Mouse (Mus musculus): ENCODE data around the gene Vash1.

Vash1 gene

GRCm38 (mm10) chr12:86683698-86684097, 5.2 kb downstream of the Vash1 start:
- peak; percentile 41 for DNase-seq

GRCm38 (mm10) chr12:86685275-86685674, 6.8 kb downstream of the Vash1 start:
- DNase-seq, result no peak

- DNase-seq, result peak; percentile 26
These were observed 8.2 kb downstream of the Vash1 start for GRCm38 (mm10) chr12:86686551-86687330.

- DNase-seq, result no peak
These were observed 9.0 kb downstream of the Vash1 start for GRCm38 (mm10) chr12:86687445-86687955.

GRCm38 (mm10) chr12:86687971-86688573, 9.6 kb downstream of the Vash1 start:
- peak; percentile 30 for DNase-seq

GRCm38 (mm10) chr12:86688917-86689316, 10.4 kb downstream of the Vash1 start:
- DNase-seq, result no peak

- no peak for DNase-seq
These were observed 12.4 kb downstream of the Vash1 start for GRCm38 (mm10) chr12:86690700-86691485.

GRCm38 (mm10) chr12:86692471-86693356, 14.2 kb downstream of the Vash1 start:
- DNase-seq, result no peak

GRCm38 (mm10) chr12:86693389-86693788, 14.9 kb downstream of the Vash1 start:
- no peak for DNase-seq

- no peak for DNase-seq
These were observed 15.9 kb downstream of the Vash1 start for GRCm38 (mm10) chr12:86694441-86694840.

- no peak for DNase-seq
These were observed 19.5 kb downstream of the Vash1 start for GRCm38 (mm10) chr12:86697996-86698395.

- DNase-seq, result no peak
These were observed 20.0 kb downstream of the Vash1 start for GRCm38 (mm10) chr12:86698537-86698936.

- no peak for DNase-seq
These were observed 21.7 kb downstream of the Vash1 start for GRCm38 (mm10) chr12:86699965-86700926.

GRCm38 (mm10) chr12:86700927-86701310, 22.4 kb downstream of the Vash1 start:
- DNase-seq, result no peak

GRCm38 (mm10) chr12:86701491-86701890, 23.0 kb downstream of the Vash1 start:
- DNase-seq, result no peak

GRCm38 (mm10) chr12:86702690-86703089, 24.2 kb downstream of the Vash1 start:
- no peak for DNase-seq

GRCm38 (mm10) chr12:86705843-86706242, 27.3 kb downstream of the Vash1 start:
- DNase-seq, result no peak

- DNase-seq, result no peak
These were observed 35.5 kb downstream of the Vash1 start for GRCm38 (mm10) chr12:86714026-86714425.

- DNase-seq, result peak; percentile 58
These were observed 36.9 kb downstream of the Vash1 start for GRCm38 (mm10) chr12:86715401-86715800.

- DNase-seq, result no peak
These were observed 38.5 kb downstream of the Vash1 start for GRCm38 (mm10) chr12:86716962-86717361.

All from liver (tissue).